Mouse (Mus musculus) frontal cortex, postnatal 25 days (tissue): ENCODE measurements around the gene Rheb.
"Not testable (repeated sequence)": the region's sequence is repeated elsewhere in the genome, so short reads cannot be mapped to it uniquely, and the experiment has no call there.

Experiments
- DNase-seq, 2 experiments: peaks; one replicate each; pipeline ENCODE4 v3.0.0; 2022; ENCODE audit warnings: low spot score in 2 of 2

The Rheb gene

GRCm38 (mm10) chr5:24842274-24843102 lies at the start of gene Rheb:
Gene Rheb, minus strand, starts transcription at chr5:24842624.
- peak; percentile 95 to 96 for DNase-seq

GRCm38 (mm10) chr5:24889860-24890259 lies 47.4 kb upstream of the Rheb start:
- DNase-seq, result no peak

GRCm38 (mm10) chr5:24888874-24889591 lies 46.6 kb upstream of the Rheb start:
- no peak for DNase-seq

DNA sequence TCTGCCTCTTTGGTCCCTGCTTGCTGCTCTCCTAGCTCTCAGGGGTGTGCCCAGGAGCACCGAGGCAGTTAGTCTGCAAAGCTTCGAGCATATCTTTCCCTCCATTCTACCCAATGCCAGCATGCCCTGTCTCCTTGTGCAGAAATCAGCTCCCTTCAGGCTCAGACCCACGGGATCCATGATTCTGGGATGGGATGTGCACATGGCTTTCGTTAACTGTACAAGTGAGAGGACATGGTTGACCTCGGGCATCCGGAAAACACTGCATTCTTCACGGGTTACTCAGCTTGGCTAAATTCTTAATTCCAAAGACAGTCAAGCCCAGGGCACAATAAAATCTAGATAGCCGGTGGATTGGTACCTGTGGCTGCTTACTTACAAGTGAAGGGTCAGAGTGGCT lies 44.8 kb upstream of the Rheb start:
- DNase-seq, result no peak

GRCm38 (mm10) chr5:24878713-24879112 lies 36.3 kb upstream of the Rheb start:
- DNase-seq, result no peak

GRCm38 (mm10) chr5:24877836-24878624 lies 35.6 kb upstream of the Rheb start:
- no peak for DNase-seq

DNA sequence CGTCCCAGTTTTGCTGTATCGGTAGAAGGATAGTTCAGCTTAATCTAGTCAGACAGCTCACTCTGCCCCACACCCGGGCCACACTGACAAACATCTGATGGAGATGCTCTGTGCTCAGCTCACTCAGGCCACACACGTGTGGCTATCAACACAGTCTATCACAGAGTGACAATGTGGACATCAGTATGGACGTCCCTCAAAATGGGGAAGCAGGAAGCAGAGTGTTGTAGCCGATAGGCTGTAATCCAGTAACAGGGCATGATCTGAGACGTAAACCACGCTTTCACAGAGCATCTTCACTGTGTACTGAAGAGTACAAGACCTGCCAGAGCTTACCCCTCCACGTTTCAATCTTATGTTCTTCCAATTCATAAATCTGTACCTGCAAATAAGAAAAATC lies 34.2 kb upstream of the Rheb start:
- DNase-seq, result no peak

- DNase-seq, result no peak
These were observed 31.7 kb upstream of the Rheb start for GRCm38 (mm10) chr5:24874111-24874510.

DNA sequence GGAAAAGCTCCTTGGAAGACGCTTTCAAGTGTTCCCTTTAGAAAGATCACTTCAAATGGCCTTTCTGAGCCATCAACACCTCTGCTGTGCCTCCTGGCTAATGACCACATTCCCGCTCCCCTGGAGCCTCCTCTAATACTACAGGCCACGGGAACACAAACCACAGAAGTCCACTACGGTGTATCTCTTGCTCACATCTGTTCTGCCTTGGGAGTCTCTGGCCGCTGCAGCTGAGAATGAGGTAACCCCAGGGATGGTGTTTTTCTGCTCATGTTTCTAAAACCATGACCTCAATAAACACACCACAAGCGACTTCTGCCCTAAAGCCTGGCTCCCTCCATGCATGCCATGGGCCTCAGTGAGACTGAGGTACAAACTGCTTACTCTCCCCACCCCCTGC lies 30.8 kb upstream of the Rheb start:
- DNase-seq, result no peak

GRCm38 (mm10) chr5:24871276-24871675 lies 28.9 kb upstream of the Rheb start:
- DNase-seq, result peak in 1 of 2 experiments; percentile 50

DNA sequence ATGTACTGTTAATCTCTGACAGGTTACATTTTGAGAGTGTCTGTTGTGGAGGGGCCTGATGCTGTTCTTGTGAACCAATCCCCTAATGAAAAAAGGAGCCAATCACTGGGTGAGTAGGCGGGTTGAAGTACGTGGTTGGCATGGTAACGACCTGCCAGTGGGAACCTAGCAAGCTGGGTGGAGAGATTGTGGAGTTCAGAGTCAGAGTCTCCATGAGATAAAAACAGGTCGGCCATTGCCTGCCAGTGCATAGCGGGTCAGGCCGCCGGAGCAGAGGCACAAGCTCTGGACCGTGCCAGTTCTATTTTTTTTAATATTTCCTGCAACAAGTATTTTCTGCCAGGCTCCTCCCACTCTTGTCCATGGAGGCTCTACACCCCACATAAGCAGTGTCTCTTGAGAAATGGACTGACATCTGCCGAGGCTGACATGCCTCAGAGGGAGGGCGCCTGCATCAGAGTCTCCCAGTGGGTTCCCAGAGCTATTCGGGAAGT lies 27.4 kb upstream of the Rheb start:
- DNase-seq, result no peak

DNA sequence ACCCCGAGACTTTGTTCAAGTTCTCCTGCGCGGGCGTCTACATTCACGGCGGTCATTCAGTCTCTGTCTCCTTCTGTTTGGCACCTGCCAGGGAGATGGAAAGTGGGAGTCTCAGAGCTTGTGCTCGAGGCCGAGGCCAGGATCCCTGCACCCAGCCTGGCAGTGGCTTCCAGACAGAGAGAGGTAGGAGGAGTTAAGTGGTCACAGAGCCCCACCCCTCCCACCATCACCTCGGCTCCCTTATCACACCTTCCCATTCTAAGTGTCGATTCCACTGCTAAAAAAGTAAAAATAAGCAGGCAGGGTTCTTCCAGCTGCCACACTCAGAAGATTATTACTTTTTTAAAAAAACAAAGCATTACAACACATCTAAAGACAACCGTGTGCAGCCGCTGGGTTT lies 21.4 kb upstream of the Rheb start:
- no peak for DNase-seq

- no peak for DNase-seq
These were observed 19.1 kb upstream of the Rheb start for GRCm38 (mm10) chr5:24861449-24861930.

DNA sequence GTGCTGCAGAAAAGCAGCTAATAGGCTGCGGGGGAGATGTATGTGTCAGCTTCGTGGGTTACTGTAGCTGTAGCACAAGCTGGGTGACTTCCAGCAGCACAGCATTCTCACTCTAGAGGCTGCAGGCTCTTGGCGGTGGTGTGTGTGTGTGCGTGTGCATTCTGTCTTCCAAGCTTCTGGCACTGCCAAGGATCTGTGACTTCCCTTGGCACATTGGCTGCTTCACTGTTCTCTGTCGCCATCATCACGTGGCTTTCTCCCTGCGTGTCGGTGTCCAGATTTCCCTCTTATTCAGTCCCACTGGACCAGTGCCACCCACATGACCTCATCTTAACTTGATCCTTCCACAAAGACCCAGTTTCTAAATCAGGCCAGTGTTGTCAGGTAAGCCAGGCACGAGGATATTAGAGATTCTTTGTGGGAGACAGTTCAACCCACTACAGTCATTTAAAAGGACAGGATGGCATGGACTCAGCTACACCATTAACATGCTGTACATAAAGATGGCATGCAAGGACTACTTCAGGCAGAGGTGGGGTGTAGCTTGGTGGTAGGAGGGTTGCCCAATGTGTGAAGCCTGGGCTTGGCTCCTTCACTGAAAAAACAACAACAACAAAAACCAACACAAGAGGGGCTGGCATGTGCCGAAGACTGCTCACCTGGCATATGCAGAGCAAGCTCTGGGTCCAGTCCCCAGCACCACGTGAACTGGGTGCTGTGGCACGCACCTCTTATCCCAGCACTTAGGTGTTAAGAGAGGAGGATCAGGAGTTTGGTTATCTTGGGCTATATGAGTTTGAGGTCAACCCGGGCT lies 18.4 kb upstream of the Rheb start:
- DNase-seq, result peak; percentile 41 to 44

GRCm38 (mm10) chr5:24859771-24860540 lies 17.5 kb upstream of the Rheb start:
- DNase-seq, result no peak

DNA sequence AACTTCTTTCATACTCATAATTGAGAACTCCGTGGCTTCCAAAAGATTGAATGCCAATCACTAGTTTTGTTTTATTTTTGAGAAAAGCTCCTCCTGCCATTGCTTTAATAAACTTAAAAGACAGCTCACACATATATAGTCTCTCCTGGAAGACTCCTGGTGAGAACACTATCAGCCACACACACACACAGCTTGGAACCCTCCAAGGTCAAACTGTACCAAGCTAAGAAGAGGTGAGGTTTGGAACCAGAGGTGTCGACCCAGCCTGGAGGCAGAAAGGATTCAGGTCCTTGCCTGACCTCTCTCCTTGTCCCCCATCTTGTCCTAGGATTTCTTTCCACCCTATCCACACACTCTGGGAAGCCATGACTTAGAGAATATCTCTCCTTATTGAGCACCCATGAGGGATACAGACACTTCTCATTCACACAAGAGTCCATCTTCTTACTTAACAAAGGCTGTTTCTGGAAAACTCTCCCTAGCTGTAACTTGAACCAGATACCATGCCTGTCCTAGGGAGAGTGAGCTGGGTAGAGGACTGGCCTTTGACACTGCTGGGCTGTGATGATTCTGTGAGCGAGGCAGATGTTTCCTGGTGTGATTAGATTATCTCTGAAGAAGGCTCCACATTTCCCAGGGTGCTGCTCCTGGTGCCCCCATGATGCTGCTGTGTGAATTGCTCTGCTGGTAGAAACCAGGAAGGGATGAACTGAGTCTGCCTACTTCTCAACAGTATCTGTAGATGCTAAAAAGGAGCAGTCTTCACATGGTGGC lies 12.6 kb upstream of the Rheb start:
- DNase-seq, result no peak

- no peak for DNase-seq
These were observed 11.8 kb upstream of the Rheb start for GRCm38 (mm10) chr5:24854256-24854655.

GRCm38 (mm10) chr5:24848261-24848660 lies 5.8 kb upstream of the Rheb start:
- not testable (repeated sequence) for DNase-seq

- DNase-seq, result no peak
These were observed 1.4 kb upstream of the Rheb start for GRCm38 (mm10) chr5:24843841-24844240.

DNA sequence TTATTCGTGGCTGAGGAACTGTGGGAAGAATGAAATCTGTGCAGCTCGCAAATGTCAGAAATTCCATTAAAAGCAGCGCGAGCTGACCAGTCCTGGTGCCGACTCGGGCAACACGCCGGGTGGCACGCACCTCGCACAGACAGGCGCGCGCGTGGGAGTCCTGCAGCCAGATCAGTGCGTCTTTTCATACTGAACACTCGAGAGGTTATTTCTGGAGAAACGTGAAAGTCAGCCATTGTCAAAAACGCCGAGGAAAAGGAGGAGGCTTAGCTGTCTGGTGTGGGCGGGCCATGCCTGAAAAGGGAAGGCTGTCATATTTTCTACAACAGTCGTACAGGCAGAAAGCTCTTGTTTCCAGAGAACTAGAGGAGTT lies 665 bp upstream of the Rheb start:
- peak; percentile 66 to 72 for DNase-seq
